Mouse (Mus musculus): ENCODE results near the gene Muc4. TPM values are rescaled to one million over a fixed set of nuclear protein-coding genes. Genes with fewer than 3 reads are reported as not detected.

The Muc4 gene
- polyA plus RNA-seq, 1 experiment from 2014 or later: 0.22 TPM

DNA sequence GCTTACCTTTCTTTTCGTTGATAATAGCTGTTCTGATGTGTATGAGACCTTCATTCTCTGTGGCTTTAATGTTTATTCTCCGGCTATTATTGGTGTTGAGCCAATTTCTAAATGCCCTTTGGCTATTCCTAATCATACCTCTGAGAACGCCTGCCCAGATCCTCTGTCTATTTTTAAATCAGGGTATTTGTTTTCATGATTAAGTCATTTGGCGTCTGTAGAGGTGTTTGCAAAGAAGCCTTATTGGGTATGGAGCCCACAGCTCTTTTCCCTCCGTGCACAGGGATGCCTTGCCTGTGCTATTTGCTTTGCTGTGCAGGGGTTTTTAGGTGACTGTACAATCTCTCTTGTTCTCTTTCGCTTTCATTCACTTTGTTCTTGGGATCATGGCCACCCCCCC is 22.1 kb upstream of the Muc4 start:
- no peak for ATAC-seq (ENCODE audit: low FRiP score)
- H3K4me3 ChIP-seq (ENCODE audit: low read depth, low read length): no peak overlapping the region
- H3K27me3 ChIP-seq (ENCODE audit: control insufficient read depth, insufficient read depth, low read length): no peaks in the 10 kb centered on the region
- H3K4me2 ChIP-seq (replicated peaks; ENCODE audit: low read depth, low read length): no peak overlapping the region
- DNase-seq (ENCODE audit: low spot score): no peak
- H3K36me3 ChIP-seq (ENCODE audit: control insufficient read depth, insufficient read depth, low read length): no peaks in the 10 kb centered on the region
- no peaks in the 10 kb centered on the region for H3K9me3 ChIP-seq (ENCODE audit: control insufficient read depth, low read length)
- H3K9ac ChIP-seq (ENCODE audit: low read depth, low read length): no peak overlapping the region
- WGBS: 85% methylated on average over 6 of the region's 6 CpGs
- H3K27ac ChIP-seq (ENCODE audit: low read depth, low read length): no peak overlapping the region
- no peaks in the 10 kb centered on the region for H3K4me1 ChIP-seq (replicated peaks; ENCODE audit: control insufficient read depth, insufficient read depth, low read length)

- H3K36me3 ChIP-seq (ENCODE audit: control insufficient read depth, insufficient read depth, low read length): no peaks in the 10 kb centered on the region
- DNase-seq (ENCODE audit: low spot score): peak; percentile 66
- no peak overlapping the region for H3K27ac ChIP-seq (ENCODE audit: low read depth, low read length)
- no peak for ATAC-seq (ENCODE audit: low FRiP score)
- no peaks in the 10 kb centered on the region for H3K9me3 ChIP-seq (ENCODE audit: control insufficient read depth, low read length)
- H3K4me1 ChIP-seq (replicated peaks; ENCODE audit: control insufficient read depth, insufficient read depth, low read length): no peaks in the 10 kb centered on the region
- no peak overlapping the region for H3K4me3 ChIP-seq (ENCODE audit: low read depth, low read length)
- no peak overlapping the region for H3K4me2 ChIP-seq (replicated peaks; ENCODE audit: low read depth, low read length)
- H3K27me3 ChIP-seq (ENCODE audit: control insufficient read depth, insufficient read depth, low read length): no peaks in the 10 kb centered on the region
- 25% methylated on average over 13 of the region's 13 CpGs for WGBS
- H3K9ac ChIP-seq (ENCODE audit: low read depth, low read length): no peak overlapping the region
Measured at GRCm38 (mm10) chr16:32715364-32715763, 20.3 kb upstream of the Muc4 start.

DNA sequence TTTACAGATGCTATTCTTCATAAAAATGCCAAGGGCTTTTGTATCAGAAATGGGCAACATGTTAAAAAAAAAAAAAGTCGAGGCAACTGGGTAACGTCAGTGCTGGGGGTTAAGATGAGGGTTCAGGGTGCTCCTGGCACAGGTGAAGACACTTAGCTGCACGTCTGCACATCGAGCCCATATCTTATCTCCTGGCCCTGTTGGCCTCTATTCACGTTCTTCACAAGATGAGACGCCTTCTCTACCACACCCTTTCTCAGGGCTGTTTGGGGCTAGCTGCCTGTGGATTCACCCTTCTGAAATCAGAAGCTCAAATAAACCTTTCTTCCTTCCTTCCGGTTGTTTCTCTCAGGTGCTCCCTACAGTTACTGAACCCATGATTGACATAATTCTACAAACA is 12.5 kb upstream of the Muc4 start:
- 84% methylated on average over 7 of the region's 7 CpGs for WGBS

DNA sequence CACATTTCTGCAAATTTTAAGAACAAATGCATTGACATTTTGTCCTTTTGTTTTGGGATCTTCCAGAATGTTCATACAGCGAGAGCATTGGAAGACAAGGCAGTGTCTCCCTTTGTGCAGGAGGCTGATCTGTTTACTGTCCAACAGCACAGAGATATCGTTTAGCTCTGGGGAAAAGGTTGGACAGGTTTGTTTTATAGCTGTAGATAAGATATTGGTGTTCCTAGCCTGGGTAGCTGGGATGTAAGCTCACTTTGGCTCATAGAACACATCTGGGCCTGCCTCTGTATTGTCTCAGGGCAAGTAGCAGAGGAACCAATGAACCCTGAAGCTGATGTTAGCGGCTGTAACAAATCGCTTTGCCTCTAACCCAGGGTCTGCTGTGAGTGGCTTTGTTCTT is 11.9 kb upstream of the Muc4 start:
- Histone ChIP-seq H3K4me1 (replicated peaks; ENCODE audit: control insufficient read depth, insufficient read depth, low read length) (no peaks in the 10 kb centered on the region), H3K27ac (ENCODE audit: low read depth, low read length) (no peak overlapping the region), H3K36me3 (ENCODE audit: control insufficient read depth, insufficient read depth, low read length) (no peaks in the 10 kb centered on the region), H3K4me2 (replicated peaks; ENCODE audit: low read depth, low read length) (no peak overlapping the region), H3K9me3 (ENCODE audit: control insufficient read depth, low read length) (no peaks in the 10 kb centered on the region), H3K4me3 (ENCODE audit: low read depth, low read length) (no peak overlapping the region), H3K27me3 (ENCODE audit: control insufficient read depth, insufficient read depth, low read length) (no peaks in the 10 kb centered on the region), H3K9ac (ENCODE audit: low read depth, low read length) (no peak overlapping the region)
- ATAC-seq (ENCODE audit: low FRiP score) (no peak), DNase-seq (ENCODE audit: low spot score) (no peak)
- 90% methylated on average over 4 of the region's 4 CpGs for WGBS

More for the DNA sequence above, 12.5 kb upstream of the Muc4 start:
- Histone ChIP-seq H3K9me3 (ENCODE audit: control insufficient read depth, low read length) (no peaks in the 10 kb centered on the region), H3K27me3 (ENCODE audit: control insufficient read depth, insufficient read depth, low read length) (no peaks in the 10 kb centered on the region), H3K4me2 (replicated peaks; ENCODE audit: low read depth, low read length) (no peak overlapping the region), H3K4me1 (replicated peaks; ENCODE audit: control insufficient read depth, insufficient read depth, low read length) (no peaks in the 10 kb centered on the region), H3K27ac (ENCODE audit: low read depth, low read length) (no peak overlapping the region), H3K36me3 (ENCODE audit: control insufficient read depth, insufficient read depth, low read length) (no peaks in the 10 kb centered on the region), H3K4me3 (ENCODE audit: low read depth, low read length) (no peak overlapping the region), H3K9ac (ENCODE audit: low read depth, low read length) (no peak overlapping the region)
- DNase-seq (ENCODE audit: low spot score) (no peak), ATAC-seq (ENCODE audit: low FRiP score) (no peak)

GRCm38 (mm10) chr16:32724259-32724658 is 11.4 kb upstream of the Muc4 start:
- H3K36me3 ChIP-seq (ENCODE audit: control insufficient read depth, insufficient read depth, low read length): no peaks in the 10 kb centered on the region
- H3K9me3 ChIP-seq (ENCODE audit: control insufficient read depth, low read length): no peaks in the 10 kb centered on the region
- no peak overlapping the region for H3K4me2 ChIP-seq (replicated peaks; ENCODE audit: low read depth, low read length)
- no peak for ATAC-seq (ENCODE audit: low FRiP score)
- no peak overlapping the region for H3K27ac ChIP-seq (ENCODE audit: low read depth, low read length)
- H3K27me3 ChIP-seq (ENCODE audit: control insufficient read depth, insufficient read depth, low read length): no peaks in the 10 kb centered on the region
- H3K4me1 ChIP-seq (replicated peaks; ENCODE audit: control insufficient read depth, insufficient read depth, low read length): no peaks in the 10 kb centered on the region
- WGBS: 87% methylated on average over 2 of the region's 2 CpGs
- H3K9ac ChIP-seq (ENCODE audit: low read depth, low read length): no peak overlapping the region
- H3K4me3 ChIP-seq (ENCODE audit: low read depth, low read length): no peak overlapping the region
- DNase-seq (ENCODE audit: low spot score): no peak

DNA sequence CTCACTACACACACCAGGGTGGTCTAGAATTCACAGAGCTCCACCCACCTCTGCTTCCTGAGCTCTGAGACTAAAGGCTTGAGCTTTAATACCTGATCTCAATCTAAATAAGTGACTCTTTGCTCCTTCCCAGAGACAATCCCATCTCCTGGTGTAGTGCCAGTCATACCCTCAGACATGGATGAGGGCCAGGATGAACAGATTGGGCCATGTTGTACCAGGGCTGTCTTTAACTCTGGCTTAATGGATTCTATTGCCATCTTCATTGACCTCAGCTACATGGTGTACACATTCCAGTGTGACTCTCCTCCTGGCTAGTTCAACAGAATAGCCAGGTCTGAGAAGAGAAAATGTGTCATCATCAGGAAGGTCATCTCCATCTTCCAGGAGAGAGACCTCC is 9.2 kb upstream of the Muc4 start:
- Histone ChIP-seq H3K4me1 (replicated peaks; ENCODE audit: control insufficient read depth, insufficient read depth, low read length) (no peaks in the 10 kb centered on the region), H3K36me3 (ENCODE audit: control insufficient read depth, insufficient read depth, low read length) (no peaks in the 10 kb centered on the region), H3K9ac (ENCODE audit: low read depth, low read length) (no peak overlapping the region), H3K9me3 (ENCODE audit: control insufficient read depth, low read length) (no peaks in the 10 kb centered on the region), H3K4me2 (replicated peaks; ENCODE audit: low read depth, low read length) (no peak overlapping the region), H3K27me3 (ENCODE audit: control insufficient read depth, insufficient read depth, low read length) (no peaks in the 10 kb centered on the region), H3K27ac (ENCODE audit: low read depth, low read length) (no peak overlapping the region), H3K4me3 (ENCODE audit: low read depth, low read length) (no peak overlapping the region)
- DNase-seq (ENCODE audit: low spot score) (no peak), ATAC-seq (ENCODE audit: low FRiP score) (no peak)

- Histone ChIP-seq H3K4me3 (ENCODE audit: low read depth, low read length) (no peak overlapping the region), H3K27ac (ENCODE audit: low read depth, low read length) (no peak overlapping the region), H3K27me3 (ENCODE audit: control insufficient read depth, insufficient read depth, low read length) (no peaks in the 10 kb centered on the region), H3K9me3 (ENCODE audit: control insufficient read depth, low read length) (no peaks in the 10 kb centered on the region), H3K4me1 (replicated peaks; ENCODE audit: control insufficient read depth, insufficient read depth, low read length) (no peaks in the 10 kb centered on the region), H3K9ac (ENCODE audit: low read depth, low read length) (no peak overlapping the region), H3K36me3 (ENCODE audit: control insufficient read depth, insufficient read depth, low read length) (no peaks in the 10 kb centered on the region), H3K4me2 (replicated peaks; ENCODE audit: low read depth, low read length) (no peak overlapping the region)
- ATAC-seq (ENCODE audit: low FRiP score) (no peak), DNase-seq (ENCODE audit: low spot score) (no peak)
Measured at GRCm38 (mm10) chr16:32728240-32728639, 7.4 kb upstream of the Muc4 start.

GRCm38 (mm10) chr16:32728730-32729129 is 7.0 kb upstream of the Muc4 start:
- ATAC-seq (ENCODE audit: low FRiP score) (no peak), DNase-seq (ENCODE audit: low spot score) (no peak)
- Histone ChIP-seq H3K4me1 (replicated peaks; ENCODE audit: control insufficient read depth, insufficient read depth, low read length) (no peaks in the 10 kb centered on the region), H3K36me3 (ENCODE audit: control insufficient read depth, insufficient read depth, low read length) (no peaks in the 10 kb centered on the region), H3K4me2 (replicated peaks; ENCODE audit: low read depth, low read length) (no peak overlapping the region), H3K27me3 (ENCODE audit: control insufficient read depth, insufficient read depth, low read length) (no peaks in the 10 kb centered on the region), H3K4me3 (ENCODE audit: low read depth, low read length) (no peak overlapping the region), H3K9ac (ENCODE audit: low read depth, low read length) (no peak overlapping the region), H3K27ac (ENCODE audit: low read depth, low read length) (no peak overlapping the region), H3K9me3 (ENCODE audit: control insufficient read depth, low read length) (no peaks in the 10 kb centered on the region)
- 65% methylated on average over 1 of the region's 1 CpGs for WGBS

- no peaks in the 10 kb centered on the region for H3K27me3 ChIP-seq (ENCODE audit: control insufficient read depth, insufficient read depth, low read length)
- no peak overlapping the region for H3K27ac ChIP-seq (ENCODE audit: low read depth, low read length)
- ATAC-seq (ENCODE audit: low FRiP score) (no peak), DNase-seq (ENCODE audit: low spot score) (no peak)
- H3K4me1 ChIP-seq (replicated peaks; ENCODE audit: control insufficient read depth, insufficient read depth, low read length): no peaks in the 10 kb centered on the region
- H3K9me3 ChIP-seq (ENCODE audit: control insufficient read depth, low read length): no peaks in the 10 kb centered on the region
- 92% methylated on average over 3 of the region's 3 CpGs for WGBS
- H3K9ac ChIP-seq (ENCODE audit: low read depth, low read length): no peak overlapping the region
- H3K4me2 ChIP-seq (replicated peaks; ENCODE audit: low read depth, low read length): no peak overlapping the region
- no peaks in the 10 kb centered on the region for H3K36me3 ChIP-seq (ENCODE audit: control insufficient read depth, insufficient read depth, low read length)
- H3K4me3 ChIP-seq (ENCODE audit: low read depth, low read length): no peak overlapping the region
Measured at GRCm38 (mm10) chr16:32733213-32733612, 2.5 kb upstream of the Muc4 start.

Measured in hindbrain, embryonic 11.5 days (tissue).